Mouse (Mus musculus): Measurements from ENCODE around the gene Dusp28. TPM values are rescaled to one million over a fixed set of nuclear protein-coding genes. Genes with fewer than 3 reads are reported as not detected.
"Not testable (repeated sequence)": the region's sequence is repeated elsewhere in the genome, so short reads cannot be mapped to it uniquely, and the experiment has no call there.

Dusp28 gene
- total RNA-seq, 1 experiment from 2014 or later = 4.3 TPM

- no peak for ATAC-seq (ENCODE audit: extremely low read depth, insufficient number of reproducible peaks, low FRiP score, poor library complexity, severe bottlenecking)
Observed at GRCm38 (mm10) chr1:92935054-92935962, 28.5 kb downstream of the Dusp28 start.

GRCm38 (mm10) chr1:92935977-92936376 lies 29.2 kb downstream of the Dusp28 start:
- no peak for ATAC-seq (ENCODE audit: extremely low read depth, insufficient number of reproducible peaks, low FRiP score, poor library complexity, severe bottlenecking)

GRCm38 (mm10) chr1:92936467-92936866 lies 29.7 kb downstream of the Dusp28 start:
- ATAC-seq (ENCODE audit: extremely low read depth, insufficient number of reproducible peaks, low FRiP score, poor library complexity, severe bottlenecking) = no peak

DNA sequence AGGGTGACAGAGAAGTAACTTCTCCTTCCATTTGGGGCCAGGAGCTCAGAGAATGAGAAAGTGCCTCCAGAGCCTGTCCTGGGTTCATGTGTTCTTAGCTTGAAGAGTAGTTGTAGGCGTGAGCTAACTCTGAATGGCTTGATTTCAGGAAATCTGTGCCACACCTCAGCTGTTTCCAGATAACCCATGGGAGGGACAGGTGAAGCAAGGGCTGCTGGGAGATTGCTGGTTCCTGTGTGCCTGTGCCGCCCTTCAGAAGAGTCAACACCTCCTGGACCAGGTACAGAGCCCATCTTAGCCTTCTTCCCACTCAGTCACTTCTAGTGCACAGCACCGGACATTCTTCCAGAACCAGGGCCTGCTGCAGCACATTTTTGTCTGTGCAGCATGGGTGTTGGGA lies 31.0 kb downstream of the Dusp28 start:
- ATAC-seq (ENCODE audit: extremely low read depth, insufficient number of reproducible peaks, low FRiP score, poor library complexity, severe bottlenecking) = no peak

DNA sequence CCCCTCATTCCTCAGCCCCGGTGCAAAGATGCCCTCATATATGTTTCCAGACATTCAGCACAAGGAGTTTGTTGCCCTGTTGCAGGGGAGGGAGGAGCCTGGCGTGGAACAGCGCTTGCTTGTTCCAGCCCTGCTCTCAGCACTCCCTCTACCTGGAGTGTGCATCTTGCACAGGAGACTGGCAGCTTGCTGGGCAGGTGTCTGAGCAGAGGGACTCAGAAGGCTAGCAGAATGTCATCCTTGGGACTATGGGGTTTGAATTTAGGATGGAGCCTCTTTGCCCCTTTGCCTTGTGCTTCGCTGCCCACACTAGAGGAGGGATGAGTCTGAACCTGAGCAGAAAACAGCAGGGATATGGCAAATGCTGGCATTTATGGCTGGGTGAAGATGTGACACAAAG lies 33.0 kb downstream of the Dusp28 start:
- ATAC-seq (ENCODE audit: extremely low read depth, insufficient number of reproducible peaks, low FRiP score, poor library complexity, severe bottlenecking) = no peak

- ATAC-seq (ENCODE audit: extremely low read depth, insufficient number of reproducible peaks, low FRiP score, poor library complexity, severe bottlenecking) = no peak
Observed at GRCm38 (mm10) chr1:92943219-92943989, 36.6 kb downstream of the Dusp28 start.

GRCm38 (mm10) chr1:92947966-92948365 lies 41.2 kb downstream of the Dusp28 start:
- no peak for ATAC-seq (ENCODE audit: extremely low read depth, insufficient number of reproducible peaks, low FRiP score, poor library complexity, severe bottlenecking)

GRCm38 (mm10) chr1:92949426-92949825 lies 42.6 kb downstream of the Dusp28 start:
- no peak for ATAC-seq (ENCODE audit: extremely low read depth, insufficient number of reproducible peaks, low FRiP score, poor library complexity, severe bottlenecking)

GRCm38 (mm10) chr1:92950607-92951006 lies 43.8 kb downstream of the Dusp28 start, which contains the start of gene Gpr35:
Gpr35 (plus strand) TSS chr1:92950865.
- ATAC-seq (ENCODE audit: extremely low read depth, insufficient number of reproducible peaks, low FRiP score, poor library complexity, severe bottlenecking) = no peak

DNA sequence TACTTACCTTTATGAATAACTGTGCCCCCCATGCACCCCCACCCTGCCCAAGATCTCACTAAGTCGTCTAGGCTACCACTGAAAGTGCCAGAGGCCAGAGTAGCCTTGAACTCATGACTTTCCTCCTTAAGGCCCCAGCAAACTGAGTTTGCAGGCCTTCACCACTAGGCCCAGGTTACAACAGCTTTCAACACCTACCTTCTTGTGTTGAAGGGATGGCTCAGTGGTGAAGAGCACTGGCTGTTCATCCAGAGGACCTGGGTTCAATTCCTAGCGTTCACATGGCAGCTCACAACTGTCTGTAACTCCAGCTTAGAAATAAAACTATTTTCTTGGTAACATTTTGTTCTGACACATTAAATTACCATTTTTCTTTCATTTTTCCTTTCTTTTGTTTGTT lies 46.9 kb downstream of the Dusp28 start:
- no peak for ATAC-seq (ENCODE audit: extremely low read depth, insufficient number of reproducible peaks, low FRiP score, poor library complexity, severe bottlenecking)

- ATAC-seq (ENCODE audit: extremely low read depth, insufficient number of reproducible peaks, low FRiP score, poor library complexity, severe bottlenecking) = not testable (repeated sequence)
Observed at GRCm38 (mm10) chr1:92956571-92957335, 50.0 kb downstream of the Dusp28 start.

Other genes starting within 250 kb of the Dusp28 start
- 2.7 and 3.0 TPM in 2 replicates for gene Gpc1, start 75.3 kb upstream of the Dusp28 start, total RNA-seq (2017)
- 0.37 and 0.93 TPM in 2 replicates for gene Ankmy1, start 4.1 kb upstream of the Dusp28 start, total RNA-seq (2017)
- gene Rnpepl1, start 3.8 kb downstream of the Dusp28 start, total RNA-seq (2017) = 38.5 and 49.8 TPM in 2 replicates
- gene Capn10, start 27.4 kb downstream of the Dusp28 start, total RNA-seq (2017) = 18.2 and 27.0 TPM in 2 replicates
- gene Gpr35, start 43.9 kb downstream of the Dusp28 start, total RNA-seq (2017) = 22.1 and 24.3 TPM in 2 replicates
- gene Aqp12, start 99.4 kb downstream of the Dusp28 start, total RNA-seq (2017) = not detected in 2 replicates
- not detected in 2 replicates for gene Kif1a, start 195.0 kb downstream of the Dusp28 start, total RNA-seq (2017)
- gene Agxt, start 228.3 kb downstream of the Dusp28 start, total RNA-seq (2017) = not detected in 2 replicates